In the genomic region with DNA sequence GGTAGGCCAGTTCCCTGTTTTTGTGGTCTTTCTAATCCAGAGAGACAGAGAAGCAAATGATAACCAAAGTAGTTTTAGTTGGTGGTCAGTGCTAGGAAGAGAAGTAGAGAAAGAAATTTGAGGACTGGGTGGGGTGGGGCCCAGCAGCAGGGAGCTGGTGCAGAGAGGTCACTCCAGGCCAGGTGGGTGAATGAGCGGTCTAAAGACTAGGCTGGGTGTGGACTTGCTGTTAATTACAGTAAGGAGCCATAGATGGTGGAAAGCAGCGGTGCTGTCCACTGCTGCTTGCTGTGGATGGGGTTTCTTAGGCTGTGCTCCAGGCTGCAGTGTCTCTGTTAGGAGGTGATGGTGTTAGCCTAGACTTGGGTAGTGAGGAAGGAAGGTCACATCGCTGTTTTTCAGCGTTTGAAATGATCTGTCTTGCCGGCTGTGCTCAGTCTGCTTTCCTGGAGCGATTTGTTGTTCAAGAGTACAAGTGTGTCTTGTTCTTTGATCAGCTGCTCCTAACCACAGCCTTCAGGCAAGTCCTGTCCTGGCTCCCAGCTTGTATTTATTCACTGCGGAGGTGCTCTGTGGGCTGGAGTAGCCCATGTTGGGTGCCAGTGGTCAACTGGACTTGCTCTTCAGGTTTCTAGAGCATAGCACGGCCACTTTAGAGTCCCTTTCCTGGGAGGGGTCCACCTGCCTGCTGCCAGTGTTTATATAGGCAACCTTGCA, we compare ENCODE assay signal across 15 mouse cellular contexts.
DNase-seq lines count a peak whose midpoint lies in the region; ATAC-seq and TF ChIP-seq lines count a peak whose summit lies in the region.
"Had no signal": no experiment of that assay in that cellular context is flagged by ENCODE, and none has a peak within 500 bp of the region (broad histone marks: within the 10 kb centered on the region; RNA-seq: fewer than 3 reads in every experiment).

No protein-coding gene starts in this region.

- H3K9ac ChIP-seq in kidney, embryonic 16.5 days (replicated peaks; ENCODE audit: low read length), result no peak overlapping the region
- H3K9ac ChIP-seq in MEL (ENCODE audit: control insufficient read depth, low read depth, low read length, poor library complexity, severe bottlenecking), result no peak overlapping the region
- H3K9ac ChIP-seq in hindbrain, embryonic 14.5 days, result no peak overlapping the region
- H3K9ac ChIP-seq: hindbrain, embryonic 13.5 days; liver, embryonic 13.5 days had no signal

- TF ChIP-seq POLR2A in MEL (IDR thresholded peaks at IDR 0.05; ENCODE audit: control insufficient read depth in 1 of 2, insufficient read depth in 1 of 2, low read depth in 1 of 2, low read length in 2 of 2, poor library complexity in 1 of 2) (no peak), myocyte (IDR thresholded peaks at IDR 0.05; ENCODE audit: insufficient read length, low read depth) (no peak)

- no peak for TF ChIP-seq RAD21 in MEL (IDR thresholded peaks at IDR 0.05; ENCODE audit: low read depth, low read length)

- peak overlapping the region; percentile 69 for H3K27ac ChIP-seq in kidney, embryonic 16.5 days (ENCODE audit: low read length)
- H3K27ac ChIP-seq in MEL (ENCODE audit: control insufficient read depth, low read depth, low read length), result no peak overlapping the region
- H3K27ac ChIP-seq in hindbrain, embryonic 14.5 days, result no peak overlapping the region
- H3K27ac ChIP-seq: hindbrain, embryonic 13.5 days; layer of hippocampus, adult 2 months; liver, embryonic 13.5 days had no signal

- peaks cover 9% of the 10 kb centered on the region for H3K79me2 ChIP-seq in MEL (ENCODE audit: control insufficient read depth, insufficient read depth, low read length, poor library complexity)
- H3K79me2 ChIP-seq in myocyte (ENCODE audit: control insufficient read depth, insufficient read depth), result peaks cover 81% of the 10 kb centered on the region

- WGBS in kidney, embryonic 16.5 days, result 60% methylated on average over 8 of the region's 8 CpGs
- WGBS in hindbrain, embryonic 14.5 days, result 79% methylated on average over 8 of the region's 8 CpGs

- no peak for DNase-seq in kidney, adult 18-20 months
- peak; percentile 28 to 49 for DNase-seq in B cell, adult 2 months
- peak; percentile 49 for DNase-seq in MEL (ENCODE audit: low read depth, low spot score)
- DNase-seq in left cerebral cortex, adult 11 months (ENCODE audit: low spot score), result no peak
- DNase-seq in hindbrain, embryonic 14.5 days (ENCODE audit: low spot score), result no peak
- DNase-seq in ovary, postnatal 10 days (ENCODE audit: low spot score), result no peak
- DNase-seq: adrenal gland, postnatal 10 days; cerebellum, postnatal 14 days; gastrocnemius, postnatal 14 days; liver, embryonic 13.5 days; spleen, adult 18-20 months had no signal

- H3K36me3 ChIP-seq in kidney, embryonic 16.5 days (ENCODE audit: insufficient read depth, low read length), result no peaks in the 10 kb centered on the region
- peaks cover 0 to 21% of the 10 kb centered on the region in 2 experiments; a peak in 2 of 4 replicates for H3K36me3 ChIP-seq in MEL (ENCODE audit: control insufficient read depth in 1 of 2, insufficient read depth in 2 of 2, low read length in 2 of 2)
- no peaks in the 10 kb centered on the region for H3K36me3 ChIP-seq in myocyte (ENCODE audit: control insufficient read depth, insufficient read depth)
- H3K36me3 ChIP-seq in hindbrain, embryonic 14.5 days (replicated peaks; ENCODE audit: control insufficient read depth, insufficient read depth), result no peaks in the 10 kb centered on the region
- H3K36me3 ChIP-seq: hindbrain, embryonic 13.5 days; liver, embryonic 13.5 days had no signal

- H3K27me3 ChIP-seq in kidney, embryonic 16.5 days (ENCODE audit: insufficient read depth, low read length), result no peaks in the 10 kb centered on the region
- H3K27me3 ChIP-seq in MEL (ENCODE audit: control insufficient read depth in 1 of 2, insufficient read depth in 2 of 2, low read length in 2 of 2), result no peaks in the 10 kb centered on the region
- no peaks in the 10 kb centered on the region for H3K27me3 ChIP-seq in myocyte (ENCODE audit: control insufficient read depth, insufficient read depth, insufficient read length)
- H3K27me3 ChIP-seq in hindbrain, embryonic 14.5 days (ENCODE audit: control insufficient read depth, insufficient read depth, low read length), result no peaks in the 10 kb centered on the region
- H3K27me3 ChIP-seq: hindbrain, embryonic 13.5 days; liver, embryonic 13.5 days had no signal

- peak in 1 of 2 experiments; percentile 42; a peak in 1 of 4 replicates for TF ChIP-seq EP300 in MEL (IDR thresholded peaks at IDR 0.05; ENCODE audit: low read depth in 1 of 2, low read length in 2 of 2)

- no peak overlapping the region for H3K4me2 ChIP-seq in kidney, embryonic 16.5 days (replicated peaks; ENCODE audit: low read depth, low read length)
- H3K4me2 ChIP-seq in myocyte (ENCODE audit: low read depth), result peak overlapping the region; percentile 20
- no peak overlapping the region for H3K4me2 ChIP-seq in hindbrain, embryonic 14.5 days (replicated peaks)
- H3K4me2 ChIP-seq: hindbrain, embryonic 13.5 days; liver, embryonic 13.5 days had no signal

- H3K4me3 ChIP-seq in kidney, embryonic 16.5 days (ENCODE audit: low read length), result no peak overlapping the region
- H3K4me3 ChIP-seq in MEL (ENCODE audit: control insufficient read depth in 1 of 2, insufficient read depth in 1 of 2, low read depth in 2 of 2, low read length in 2 of 2) (no peak overlapping the region), myocyte (no peak overlapping the region)
- no peak overlapping the region for H3K4me3 ChIP-seq in hindbrain, embryonic 14.5 days (replicated peaks; ENCODE audit: low read length)
- H3K4me3 ChIP-seq: hindbrain, embryonic 13.5 days; layer of hippocampus, adult 2 months; liver, embryonic 13.5 days had no signal

- TF ChIP-seq CTCF in MEL (IDR thresholded peaks at IDR 0.05 in 2 of 3, conservative IDR thresholded peaks at IDR 0.05 in 1 of 3; ENCODE audit: control insufficient read depth in 1 of 3, insufficient read depth in 1 of 3, low read depth in 2 of 3, low read length in 3 of 3, poor library complexity in 1 of 3, severe bottlenecking in 1 of 3), result no peak

- ATAC-seq in kidney, embryonic 16.5 days (ENCODE audit: low FRiP score, low TSS enrichment), result no peak
- no peak for ATAC-seq in hindbrain, embryonic 14.5 days (ENCODE audit: low FRiP score)

- no peaks in the 10 kb centered on the region for H3K9me3 ChIP-seq in kidney, embryonic 16.5 days (ENCODE audit: low read length)
- H3K9me3 ChIP-seq in MEL (replicated peaks; ENCODE audit: insufficient read depth, low read length), result no peaks in the 10 kb centered on the region
- H3K9me3 ChIP-seq in hindbrain, embryonic 14.5 days (ENCODE audit: control insufficient read depth, low read length), result no peaks in the 10 kb centered on the region
- H3K9me3 ChIP-seq: hindbrain, embryonic 13.5 days; liver, embryonic 13.5 days had no signal

- H3K4me1 ChIP-seq in kidney, embryonic 16.5 days (ENCODE audit: insufficient read depth, low read length), result peaks cover 46% of the 10 kb centered on the region
- H3K4me1 ChIP-seq in MEL (ENCODE audit: control insufficient read depth in 1 of 2, insufficient read depth in 2 of 2, low read length in 2 of 2), result peaks cover 6 to 25% of the 10 kb centered on the region in 2 experiments
- peaks cover 8% of the 10 kb centered on the region; the same call in 1 of the 2 replicates for H3K4me1 ChIP-seq in hindbrain, embryonic 14.5 days (replicated peaks; ENCODE audit: control insufficient read depth, insufficient read depth, low read length)

- H3ac ChIP-seq in myocyte (ENCODE audit: control insufficient read depth, insufficient read length), result no peak overlapping the region

TF ChIP-seq in MEL, 35 proteins besides CTCF, POLR2A, EP300 and RAD21:
- no peak for TF ChIP-seq ZC3H11A (IDR thresholded peaks at IDR 0.05; ENCODE audit: low read depth, low read length)
- TF ChIP-seq SIN3A (IDR thresholded peaks at IDR 0.05; ENCODE audit: low read length), result 0 out of 2 replicates have a peak, but pooled peaks have one; percentile 16

TF ChIP-seq in myocyte, 11 proteins besides CTCF, POLR2A, EP300 and RAD21:
- TF ChIP-seq CEBPB (IDR thresholded peaks at IDR 0.05; ENCODE audit: insufficient read depth, poor library complexity, severe bottlenecking) (no peak), MYOD1 (IDR thresholded peaks at IDR 0.05; ENCODE audit: control insufficient read depth in 1 of 3, insufficient read length in 2 of 3, low read depth in 2 of 3) (peak in 1 of 3 experiments; percentile 45)

Comparison
In these comparisons a context has a peak if more than half of its experiments do, and no peak if none do; other contexts are left out.
1. DNase-seq: peak in B cell, adult 2 months (2 of 2) and MEL (single experiment); none in kidney, adult 18-20 months (single experiment), left cerebral cortex, adult 11 months (single experiment), hindbrain, embryonic 14.5 days (single experiment) and ovary, postnatal 10 days (single experiment).